Mouse (Mus musculus): ENCODE results near the gene Slc35e3.
"Not testable (repeated sequence)": the region's sequence is repeated elsewhere in the genome, so short reads cannot be mapped to it uniquely, and the experiment has no call there.

Gene Slc35e3

DNA sequence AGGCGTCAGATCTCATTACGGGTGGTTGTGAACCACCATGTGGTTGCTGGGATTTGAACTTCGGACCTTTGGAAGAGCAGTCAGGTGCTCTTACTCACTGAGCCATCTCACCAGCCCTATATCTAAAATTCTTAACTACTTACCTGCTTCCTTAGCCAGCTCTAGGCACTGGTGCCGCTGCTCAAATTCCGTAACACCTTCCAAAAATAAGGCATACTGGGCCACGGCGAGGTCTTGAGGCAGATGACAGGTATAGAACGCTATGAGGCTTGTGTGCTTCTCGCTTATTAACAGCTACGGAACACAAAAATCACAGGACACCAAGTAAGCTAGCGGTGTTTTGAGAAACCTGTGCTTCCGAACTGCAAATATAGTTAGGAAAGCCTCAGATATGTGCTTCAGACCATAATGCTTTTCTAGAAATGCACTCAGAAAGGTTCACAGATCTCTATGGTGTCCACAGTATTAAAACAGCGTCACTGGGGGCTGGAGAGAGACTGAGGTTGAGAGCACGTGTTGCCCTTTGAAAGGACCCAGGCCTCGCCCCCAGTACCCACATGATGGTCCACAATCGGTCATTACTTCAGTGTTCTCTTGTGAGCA lies 17.5 kb upstream of the Slc35e3 start:
- in situ Hi-C loops (cut with MboI; ENCODE audit: low sequenced_read_pairs) = no loop called here

- in situ Hi-C loops (cut with MboI; ENCODE audit: low sequenced_read_pairs) = no loop called here
These were observed 16.8 kb upstream of the Slc35e3 start for GRCm38 (mm10) chr10:117762966-117763365.

- in situ Hi-C loops (cut with MboI; ENCODE audit: low sequenced_read_pairs) = no loop called here
These were observed 16.2 kb upstream of the Slc35e3 start for GRCm38 (mm10) chr10:117762281-117762830.

DNA sequence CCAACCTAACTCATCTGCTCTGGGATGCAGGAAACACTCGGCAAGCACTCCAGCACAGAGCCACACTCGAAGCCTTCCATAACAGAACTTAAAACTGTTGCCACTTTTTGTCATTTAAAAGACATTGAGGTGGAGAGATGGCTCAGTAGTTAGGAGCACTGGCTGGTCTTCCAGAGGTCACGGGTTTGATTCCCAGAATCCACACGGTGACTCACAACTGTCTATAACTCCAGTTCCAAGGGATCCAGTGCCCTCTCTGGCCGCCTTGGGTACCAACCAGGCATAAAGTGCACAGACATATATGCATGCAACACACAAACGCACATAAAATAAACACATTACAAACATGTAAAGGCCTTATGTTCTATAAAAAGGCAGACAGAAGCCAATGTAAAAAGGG lies 15.4 kb upstream of the Slc35e3 start:
- in situ Hi-C loops (cut with MboI; ENCODE audit: low sequenced_read_pairs) = no loop called here

DNA sequence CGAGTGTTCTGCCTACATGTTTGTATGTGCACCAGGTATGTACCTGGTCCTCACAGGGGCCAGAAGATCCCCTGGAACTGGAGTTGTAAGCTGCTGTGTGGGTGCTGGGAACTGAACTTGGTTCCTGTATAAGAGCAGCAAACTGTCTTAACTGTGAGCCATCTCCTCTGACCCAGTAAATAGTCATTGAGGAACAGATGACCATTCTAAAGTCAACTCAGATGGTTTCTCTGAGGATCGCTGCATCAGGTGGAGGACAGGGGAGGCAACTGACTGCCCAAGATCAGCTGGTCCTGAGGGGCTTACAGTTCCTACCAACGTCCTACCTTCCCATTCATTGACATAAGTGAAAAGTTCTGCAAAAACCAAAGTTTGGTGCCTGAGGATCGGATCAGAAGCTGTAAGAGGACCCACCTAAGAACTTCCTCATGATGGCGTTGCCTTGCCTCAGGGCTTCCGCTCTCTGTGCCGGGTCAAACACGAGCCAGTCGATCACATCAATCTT lies 14.7 kb upstream of the Slc35e3 start:
- in situ Hi-C loops (cut with MboI; ENCODE audit: low sequenced_read_pairs) = no loop called here

DNA sequence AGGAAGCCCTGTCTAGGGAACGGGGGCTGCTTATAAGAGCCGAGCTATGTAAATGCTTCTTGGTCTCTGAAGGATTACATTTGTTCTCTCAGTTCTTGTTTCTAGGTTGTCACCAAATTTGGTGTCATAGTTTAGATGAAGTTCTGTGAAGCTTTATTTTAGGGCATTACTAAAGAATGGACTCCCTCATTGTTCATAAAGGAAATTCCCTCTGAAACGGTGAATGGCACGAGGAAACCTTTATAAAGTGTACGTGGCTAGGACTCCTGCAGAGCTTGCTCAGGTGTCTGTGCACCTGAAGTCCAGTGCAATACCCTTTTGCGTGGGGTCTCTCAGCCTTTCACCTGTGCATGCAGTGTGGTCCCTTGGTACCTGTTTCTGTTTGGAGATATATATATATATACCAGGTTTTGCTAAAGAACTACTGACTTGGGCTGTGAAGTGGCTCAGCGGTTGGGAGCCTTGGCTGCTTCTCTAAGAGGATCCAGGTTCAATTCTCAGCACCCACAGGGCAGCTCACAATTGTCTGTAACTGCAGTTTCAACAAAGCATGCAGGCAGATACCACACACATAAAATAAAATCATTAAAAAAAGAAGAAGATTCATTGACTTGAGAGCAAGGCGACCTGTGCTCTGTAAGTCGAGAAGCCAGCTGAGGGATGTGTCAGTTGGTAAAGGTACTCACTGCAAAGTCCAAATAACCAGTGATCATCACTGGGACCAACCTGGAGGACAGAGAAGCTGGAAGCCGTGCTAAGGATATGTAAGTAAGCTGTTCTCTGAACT lies 13.9 kb upstream of the Slc35e3 start:
- in situ Hi-C loops (cut with MboI; ENCODE audit: low sequenced_read_pairs) = no loop called here

- in situ Hi-C loops (cut with MboI; ENCODE audit: low sequenced_read_pairs) = no loop called here
These were observed 12.9 kb upstream of the Slc35e3 start for GRCm38 (mm10) chr10:117758749-117759727.

GRCm38 (mm10) chr10:117758344-117758743 lies 12.2 kb upstream of the Slc35e3 start:
- in situ Hi-C loops (cut with MboI; ENCODE audit: low sequenced_read_pairs) = not testable (repeated sequence)

DNA sequence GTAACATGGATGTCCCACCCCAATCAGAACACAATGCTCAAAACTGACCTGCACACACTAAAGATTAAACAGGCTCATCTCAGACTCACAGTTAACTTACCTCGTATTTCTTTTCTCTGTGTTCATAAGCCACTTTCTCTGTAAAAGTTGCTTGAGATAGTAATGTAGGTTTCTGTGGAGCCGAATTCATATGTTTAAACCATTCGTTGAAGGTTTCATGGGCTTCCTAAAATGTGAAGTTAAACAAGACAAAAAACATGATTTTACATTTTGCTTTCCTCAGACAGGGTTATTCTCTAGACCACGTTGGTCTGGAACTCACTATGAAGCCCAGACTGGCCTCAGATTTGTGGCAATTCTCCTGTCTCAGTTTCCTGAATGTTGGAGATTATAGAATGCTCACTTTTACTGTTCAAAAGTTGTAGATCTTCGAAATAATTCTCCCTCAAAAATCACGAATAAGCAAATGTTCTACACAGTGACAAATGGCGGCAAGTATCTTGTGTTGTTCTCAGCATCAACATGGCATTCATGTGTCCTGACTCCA lies 11.7 kb upstream of the Slc35e3 start:
- in situ Hi-C loops (cut with MboI; ENCODE audit: low sequenced_read_pairs) = no loop called here

DNA sequence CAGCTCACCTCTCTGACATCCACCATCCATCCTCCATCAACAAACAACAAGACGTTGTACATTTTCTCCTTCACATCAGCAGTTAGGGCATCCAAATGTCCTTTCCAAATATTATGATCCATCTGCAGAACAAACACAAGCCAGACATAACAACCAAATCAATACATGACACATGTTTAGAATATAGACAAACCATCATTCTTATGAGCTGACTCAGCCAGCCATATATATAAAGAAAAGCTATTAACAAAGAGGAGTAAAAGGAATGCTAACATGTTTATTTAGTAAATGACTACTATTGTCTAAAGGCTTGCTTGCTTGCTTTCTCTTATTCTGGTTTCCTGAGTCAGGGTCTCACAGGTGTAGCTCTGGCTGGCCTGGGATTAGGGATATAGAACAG lies 11.1 kb upstream of the Slc35e3 start:
- in situ Hi-C loops (cut with MboI; ENCODE audit: low sequenced_read_pairs) = no loop called here

DNA sequence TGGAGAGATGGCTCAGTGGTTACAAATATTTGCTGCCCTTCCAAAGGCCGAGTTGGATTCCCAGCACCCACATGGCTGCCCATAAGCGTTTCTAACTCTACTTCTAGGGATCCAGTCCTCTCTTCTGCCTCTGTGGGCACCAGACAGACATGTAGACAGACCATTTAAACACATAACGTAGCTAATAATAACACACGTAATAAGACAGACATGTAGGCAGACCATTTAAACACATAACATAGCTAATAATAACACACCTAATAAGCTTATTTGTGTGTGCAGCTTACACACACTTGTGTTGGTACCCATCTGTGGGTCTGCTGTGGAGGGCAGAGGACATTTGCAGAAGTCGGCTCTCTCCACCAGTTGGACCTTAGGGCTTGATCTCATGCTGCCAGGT lies 10.6 kb upstream of the Slc35e3 start:
- in situ Hi-C loops (cut with MboI; ENCODE audit: low sequenced_read_pairs) = no loop called here

GRCm38 (mm10) chr10:117755799-117756467 lies 9.8 kb upstream of the Slc35e3 start:
- in situ Hi-C loops (cut with MboI; ENCODE audit: low sequenced_read_pairs) = no loop called here

- in situ Hi-C loops (cut with MboI; ENCODE audit: low sequenced_read_pairs) = no loop called here
These were observed 9.1 kb upstream of the Slc35e3 start for GRCm38 (mm10) chr10:117755086-117755798.

DNA sequence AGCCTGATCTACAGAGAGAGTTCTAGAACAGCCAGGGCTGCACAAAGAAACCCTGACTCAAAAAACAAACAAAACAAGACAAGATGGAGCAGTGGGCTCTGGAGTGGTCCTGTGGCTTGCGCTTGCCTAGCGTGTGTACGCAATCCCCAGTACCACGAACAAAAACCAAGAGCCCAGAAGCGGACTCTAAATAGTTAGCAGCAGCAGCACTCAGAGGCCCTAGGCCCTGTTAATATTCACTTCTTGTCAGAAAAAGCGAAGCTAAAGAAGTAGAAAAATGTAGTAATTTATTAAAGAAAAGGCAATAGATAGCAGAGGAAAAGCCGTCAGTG lies 8.4 kb upstream of the Slc35e3 start:
- in situ Hi-C loops (cut with MboI; ENCODE audit: low sequenced_read_pairs) = no loop called here

- in situ Hi-C loops (cut with MboI; ENCODE audit: low sequenced_read_pairs) = no loop called here
These were observed 7.8 kb upstream of the Slc35e3 start for GRCm38 (mm10) chr10:117753711-117754608.

DNA sequence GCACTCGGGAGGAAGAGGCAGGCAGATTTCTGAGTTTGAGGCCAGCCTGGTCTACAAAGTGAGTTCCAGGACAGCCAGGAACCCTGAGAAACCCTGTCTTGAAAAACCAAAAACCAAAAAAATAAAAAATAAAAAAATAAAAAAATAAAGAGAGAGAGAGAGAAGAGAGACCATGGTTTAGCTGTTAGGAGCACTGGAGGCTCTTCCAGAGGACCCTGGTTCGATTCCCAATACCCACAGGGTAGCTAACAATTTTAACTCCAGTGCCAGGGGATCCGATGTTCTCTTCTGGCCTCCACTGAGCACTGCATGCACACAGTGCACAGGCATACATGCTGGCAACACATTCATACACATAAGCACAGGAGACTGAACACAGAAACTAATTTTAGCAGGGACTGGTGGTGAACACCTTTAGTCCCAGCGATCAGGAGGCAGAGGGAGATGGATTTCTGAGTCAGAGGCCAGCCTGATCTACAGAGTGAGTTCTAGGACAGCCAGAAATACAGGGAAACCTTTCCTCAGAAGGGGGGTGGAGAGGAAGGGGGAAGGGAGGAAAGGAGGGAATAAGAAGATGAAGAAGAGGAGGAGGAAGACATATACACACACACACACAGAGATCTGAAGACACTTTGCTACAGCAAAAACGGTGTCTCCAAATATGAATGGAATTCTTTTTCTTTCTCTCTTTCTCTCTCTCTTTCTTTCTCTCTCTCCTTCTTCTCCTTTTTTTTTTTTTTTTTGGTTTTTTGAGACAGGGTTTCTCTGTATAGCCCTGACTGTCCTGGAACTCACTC lies 6.9 kb upstream of the Slc35e3 start:
- in situ Hi-C loops (cut with MboI; ENCODE audit: low sequenced_read_pairs) = no loop called here

DNA sequence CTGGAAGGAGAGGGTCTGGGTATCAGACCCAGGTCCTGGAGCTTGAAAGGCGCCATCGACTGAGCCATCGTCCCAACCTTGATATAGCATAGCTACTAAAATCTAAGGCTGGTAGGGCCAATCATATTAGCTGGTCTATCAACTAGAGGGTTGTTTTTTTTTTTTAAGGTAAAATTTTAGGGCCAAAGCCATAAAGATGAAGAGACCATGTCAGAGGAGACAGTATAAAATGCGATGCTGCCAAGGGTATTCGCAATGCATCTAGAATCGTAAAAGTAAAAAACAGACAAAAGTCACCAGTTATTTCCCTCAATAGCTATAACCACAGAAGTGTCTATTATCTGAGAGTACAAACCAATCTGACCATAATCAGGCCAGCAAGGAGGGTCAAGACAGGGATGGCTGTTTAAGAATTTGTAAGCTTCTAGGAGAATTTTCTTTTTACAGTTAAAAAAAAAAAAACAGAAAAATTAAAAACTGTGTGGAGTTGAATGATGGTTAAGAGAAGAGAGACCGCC lies 6.2 kb upstream of the Slc35e3 start:
- in situ Hi-C loops (cut with MboI; ENCODE audit: low sequenced_read_pairs) = no loop called here

DNA sequence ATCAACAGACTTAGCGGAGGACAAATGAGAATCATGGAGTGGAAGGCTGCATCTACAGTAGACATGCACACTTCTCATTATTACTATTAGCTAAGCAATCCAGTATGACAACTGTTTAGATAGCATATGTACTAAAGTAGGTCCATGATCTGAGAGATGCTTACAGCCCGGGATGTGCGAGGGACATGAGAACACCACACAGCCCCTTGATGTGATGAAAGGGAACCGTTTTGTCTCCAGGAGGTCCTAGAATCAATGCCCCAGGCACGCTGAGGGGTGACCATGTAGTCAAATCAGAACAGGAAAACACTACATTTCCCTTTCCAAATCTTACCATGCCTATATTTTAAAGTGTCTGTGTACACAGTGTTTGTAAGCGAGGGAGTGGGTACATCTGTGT lies 5.6 kb upstream of the Slc35e3 start:
- in situ Hi-C loops (cut with MboI; ENCODE audit: low sequenced_read_pairs) = no loop called here

Measured in CH12F3 (cell line).